Mouse (Mus musculus) lung, postnatal 36 days (tissue): Measurements from ENCODE around the gene Tpst2.

ENCODE experiments used
- DNase-seq: peaks from one replicate; pipeline ENCODE4 v3.0.0; 2022; ENCODE audit warnings: mixed read lengths

The Tpst2 gene

DNA sequence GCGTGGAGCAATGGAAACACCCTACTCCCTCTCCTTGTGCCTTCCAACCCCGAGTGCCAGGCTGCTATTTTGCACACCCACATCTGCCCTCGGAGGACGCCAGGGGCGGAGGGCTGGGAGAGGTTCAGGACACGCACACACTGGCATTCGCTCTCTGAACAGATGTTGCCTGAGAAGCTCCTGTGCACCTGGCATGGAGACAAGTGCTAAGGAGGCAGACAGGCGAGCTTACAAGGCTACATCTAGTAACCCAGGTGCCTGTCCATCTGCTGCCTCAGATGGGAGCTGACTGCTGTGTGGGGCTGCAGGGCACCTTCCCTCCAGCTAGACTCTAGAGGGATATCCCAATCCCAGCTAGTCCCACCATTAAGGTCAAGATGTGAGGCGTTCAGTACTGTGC lies 20.0 kb upstream of the Tpst2 start:
- DNase-seq = no peak

- DNase-seq = no peak
These were observed 18.6 kb upstream of the Tpst2 start for GRCm38 (mm10) chr5:112257896-112258295.

DNA sequence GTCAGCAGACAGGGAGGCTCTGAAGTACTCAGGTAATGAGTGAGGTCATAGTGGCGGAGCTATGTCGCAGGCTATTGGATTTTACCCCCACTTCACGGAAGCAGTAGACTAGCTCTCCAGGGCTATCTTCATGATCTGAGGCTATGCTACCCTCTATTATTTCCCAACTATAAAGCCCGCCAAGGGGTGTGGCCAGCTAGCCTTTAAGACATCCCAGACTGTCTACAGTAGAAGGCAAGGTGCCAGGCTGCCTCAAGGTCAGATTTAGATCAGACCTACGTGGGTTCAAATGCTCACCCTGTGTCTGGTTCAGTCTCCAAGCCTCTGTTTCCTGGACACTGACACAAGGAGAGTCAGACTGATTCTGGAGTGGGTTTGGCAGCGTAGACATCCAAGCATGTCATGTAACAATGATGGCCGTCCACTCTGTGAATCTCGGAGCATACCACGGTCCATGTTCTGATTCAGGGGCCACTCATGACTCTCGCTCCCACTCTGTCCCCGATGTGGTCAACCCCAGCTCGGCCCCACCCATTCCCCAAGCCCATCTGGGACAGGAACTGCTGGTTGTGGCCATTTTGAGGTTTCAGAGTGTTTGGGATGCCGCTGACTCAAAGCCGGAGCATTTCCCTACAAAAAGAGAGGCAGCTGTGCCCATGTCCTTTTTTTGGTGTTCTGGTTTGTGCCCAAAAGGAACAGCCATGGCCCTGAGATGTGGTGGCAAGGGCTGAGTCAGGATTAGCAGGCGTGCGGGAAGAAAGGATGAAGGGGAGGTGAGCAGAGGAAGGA lies 16.4 kb upstream of the Tpst2 start:
- DNase-seq = no peak

DNA sequence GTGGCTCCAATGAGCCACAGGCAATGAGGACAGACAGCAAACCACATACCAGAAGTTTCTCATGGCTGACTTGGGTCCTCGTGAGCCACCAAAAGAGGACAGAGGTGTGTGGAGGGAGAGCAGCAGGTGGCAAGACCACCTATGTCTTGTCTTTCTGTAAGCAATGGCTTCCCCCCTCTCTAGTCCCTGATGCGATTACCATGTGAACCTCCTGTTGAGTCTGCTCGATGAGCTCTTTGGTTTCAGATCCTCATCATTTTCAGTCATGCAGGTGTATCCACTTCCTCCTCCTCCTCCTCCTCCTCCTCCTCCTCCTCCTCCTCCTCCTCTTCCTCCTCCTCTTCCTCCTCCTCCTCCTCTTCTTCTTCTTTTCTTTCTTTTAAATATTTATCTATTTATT lies 15.7 kb upstream of the Tpst2 start:
- no peak for DNase-seq

DNA sequence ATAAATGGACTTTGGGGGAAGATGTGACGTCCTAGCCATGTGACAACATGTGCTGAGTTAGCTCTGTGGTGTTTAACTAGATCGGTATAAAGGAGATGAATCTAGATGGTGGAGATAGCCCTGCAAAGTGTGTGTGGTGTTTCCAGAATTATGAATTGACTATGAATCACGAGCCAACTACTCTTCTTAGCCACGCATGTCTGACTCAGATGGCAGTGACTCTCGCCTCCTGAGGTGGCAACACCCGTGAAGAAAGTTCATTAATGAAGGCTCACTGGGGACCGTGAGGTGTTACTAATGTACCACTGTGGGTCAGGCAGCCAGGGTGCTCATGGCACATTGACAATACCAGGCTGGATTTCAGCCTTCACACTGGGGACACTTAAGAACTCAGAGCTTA lies 12.4 kb upstream of the Tpst2 start:
- no peak for DNase-seq

DNA sequence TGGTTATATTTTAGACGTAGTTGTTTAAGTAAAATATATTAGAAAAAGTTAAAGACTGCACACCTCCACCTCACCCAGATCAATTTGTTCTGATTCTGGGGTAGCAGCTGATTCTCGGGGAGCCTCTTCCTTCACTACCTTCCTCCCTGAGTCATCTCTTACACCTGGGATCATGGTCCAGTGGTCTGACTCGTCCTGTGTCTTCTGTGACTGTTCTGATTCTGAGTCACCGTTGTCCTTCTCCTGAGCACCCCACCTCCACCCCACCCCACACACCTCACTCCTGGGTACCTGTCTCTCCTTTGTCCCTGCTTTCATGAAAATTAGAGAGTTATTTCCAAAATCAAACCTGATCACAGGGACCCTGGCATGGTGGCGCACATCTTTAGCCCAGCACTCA lies 11.4 kb upstream of the Tpst2 start:
- no peak for DNase-seq

GRCm38 (mm10) chr5:112265515-112265914 lies 11.0 kb upstream of the Tpst2 start:
- peak; percentile 67 for DNase-seq

DNA sequence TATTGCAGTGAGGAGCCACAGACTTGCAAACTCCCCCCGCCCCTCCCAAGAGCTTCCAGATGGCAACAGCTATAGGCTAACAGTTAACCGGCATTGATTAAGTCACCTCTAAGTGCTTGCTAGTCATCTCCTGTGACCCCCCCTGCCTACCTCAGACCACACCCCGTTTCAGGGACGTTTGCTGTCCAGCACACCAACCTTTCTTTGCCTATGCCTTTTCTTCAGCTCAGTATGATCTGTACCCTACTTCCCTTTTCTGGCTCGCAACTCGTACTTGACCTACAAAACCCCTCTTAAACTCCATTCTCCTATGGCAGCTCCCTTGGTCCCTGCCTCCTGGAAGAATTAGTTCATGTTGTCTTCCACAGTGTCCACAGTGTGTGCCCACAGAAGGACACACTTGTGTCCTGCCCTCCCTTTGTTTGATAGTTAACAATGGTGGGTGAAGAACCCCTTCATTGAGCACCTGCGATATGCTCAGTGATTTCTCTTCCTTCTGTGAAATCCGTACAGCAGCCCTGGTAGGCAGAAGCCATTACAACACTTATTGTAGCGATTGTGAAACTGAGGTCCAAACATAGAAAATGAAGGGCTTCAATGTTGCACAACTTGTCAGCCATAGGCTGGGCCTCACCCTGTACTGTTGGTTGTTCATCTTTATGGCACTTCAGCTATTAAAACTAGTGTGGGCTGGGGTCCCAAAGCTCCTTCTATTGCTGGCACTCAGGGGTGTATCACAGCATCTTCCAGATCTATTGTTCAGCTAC lies 10.3 kb upstream of the Tpst2 start:
- peak; percentile 73 for DNase-seq

- DNase-seq = no peak
These were observed 5.5 kb upstream of the Tpst2 start for GRCm38 (mm10) chr5:112270764-112271541.

DNA sequence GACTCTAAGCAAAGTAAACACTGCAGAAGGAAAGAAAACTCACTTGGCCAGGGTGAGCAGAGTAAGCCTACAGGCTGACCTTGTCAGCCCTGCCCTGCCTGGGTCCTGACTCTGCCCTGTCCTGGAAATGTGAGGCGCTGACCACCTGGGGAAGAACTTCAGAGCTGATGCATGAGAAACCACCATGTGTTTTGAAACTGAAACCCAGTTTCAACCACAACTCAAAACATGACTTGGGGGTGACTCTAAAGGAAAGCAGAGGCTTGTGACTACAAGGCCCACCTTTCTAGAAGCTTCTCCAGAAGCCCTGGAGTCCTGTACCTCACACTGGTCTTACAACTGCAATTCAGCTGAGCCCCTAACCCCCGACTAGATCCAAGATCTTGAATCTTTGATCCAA lies 3.6 kb upstream of the Tpst2 start:
- DNase-seq = no peak

DNA sequence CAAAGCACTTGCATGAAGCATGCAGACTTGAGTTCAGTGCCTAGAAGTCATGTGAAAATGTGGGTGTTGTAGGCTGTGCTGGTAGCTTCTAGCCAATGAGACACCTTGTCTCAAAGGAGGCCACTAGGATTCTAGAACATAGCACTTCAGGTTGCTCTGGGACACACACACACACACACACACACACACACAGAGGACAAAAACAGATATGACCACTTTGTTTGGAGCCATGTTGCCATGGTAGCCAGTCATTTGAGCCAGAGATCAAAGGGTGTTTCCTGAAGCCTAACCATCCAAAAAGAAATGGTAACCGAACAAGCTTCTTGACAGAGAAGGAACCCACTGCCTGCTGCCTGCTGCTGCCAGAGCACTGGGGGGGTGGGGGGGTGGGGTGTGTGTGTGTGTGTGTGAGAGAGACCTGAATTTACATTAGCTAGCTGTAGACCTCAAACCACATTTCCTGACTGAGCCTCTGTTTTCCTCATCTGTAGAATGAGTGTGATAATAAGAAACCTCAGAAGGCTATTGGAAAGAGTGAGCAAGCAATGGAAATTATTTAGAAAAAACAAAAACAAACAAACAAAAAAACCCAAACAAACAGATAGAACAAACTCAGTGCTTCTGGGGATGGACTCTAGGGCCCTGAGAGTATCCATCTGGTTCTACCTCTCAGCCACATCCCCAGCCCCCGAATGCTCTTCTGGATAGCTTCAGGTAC lies 2.6 kb upstream of the Tpst2 start:
- DNase-seq = peak; percentile 58

GRCm38 (mm10) chr5:112275021-112275804 lies 1.3 kb upstream of the Tpst2 start:
- no peak for DNase-seq

DNA sequence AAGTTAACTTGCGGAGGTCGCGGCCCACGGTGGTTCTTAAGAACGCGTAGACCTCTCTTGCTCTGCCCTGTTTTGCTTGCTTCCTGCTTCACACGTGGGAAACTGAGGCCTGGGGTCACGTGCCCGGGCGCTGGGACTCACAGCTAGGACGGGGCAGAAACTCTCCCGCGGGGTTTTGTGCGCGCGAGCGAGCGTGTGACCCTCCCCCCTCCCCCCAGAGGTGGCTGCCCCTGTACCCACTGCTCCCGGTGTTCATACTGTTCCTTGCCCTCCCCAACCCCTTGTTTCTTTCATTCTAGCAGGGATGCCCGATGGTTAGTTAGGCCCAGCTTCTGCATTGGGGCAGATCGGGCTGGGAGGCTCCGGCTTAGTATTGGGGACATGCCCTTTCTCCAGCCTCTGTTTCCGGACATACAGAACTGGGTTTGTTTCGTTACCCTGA lies 437 bp downstream of the Tpst2 start:
- DNase-seq = no peak

GRCm38 (mm10) chr5:112277906-112278470 lies 1.5 kb downstream of the Tpst2 start:
- no peak for DNase-seq

- DNase-seq = no peak
These were observed 2.9 kb downstream of the Tpst2 start for GRCm38 (mm10) chr5:112279181-112280021.

GRCm38 (mm10) chr5:112280151-112280550 lies 3.7 kb downstream of the Tpst2 start:
- peak; percentile 67 for DNase-seq

- no peak for DNase-seq
These were observed 4.6 kb downstream of the Tpst2 start for GRCm38 (mm10) chr5:112280863-112281660.

GRCm38 (mm10) chr5:112281676-112282075 lies 5.2 kb downstream of the Tpst2 start:
- peak; percentile 65 for DNase-seq

- DNase-seq = no peak
These were observed 5.8 kb downstream of the Tpst2 start for GRCm38 (mm10) chr5:112282123-112282779.
